Mouse (Mus musculus) thymus, postnatal 10 days (tissue): Measurements from ENCODE around the gene Gm21915.
A peak's percentile ranks its signal among the peaks of the same experiment; 100 is the strongest.

Experiments
- DNase-seq, 2 experiments: peaks; one replicate each; pipeline ENCODE4 v3.0.0; 2021; ENCODE audit warnings: low spot score in 2 of 2

Gene Gm21915

GRCm38 (mm10) chr9:40670313-40670712, at the start of gene Gm21915:
Gene Gm21915 (plus strand): TSS chr9:40670613.
- DNase-seq = no peak

DNA sequence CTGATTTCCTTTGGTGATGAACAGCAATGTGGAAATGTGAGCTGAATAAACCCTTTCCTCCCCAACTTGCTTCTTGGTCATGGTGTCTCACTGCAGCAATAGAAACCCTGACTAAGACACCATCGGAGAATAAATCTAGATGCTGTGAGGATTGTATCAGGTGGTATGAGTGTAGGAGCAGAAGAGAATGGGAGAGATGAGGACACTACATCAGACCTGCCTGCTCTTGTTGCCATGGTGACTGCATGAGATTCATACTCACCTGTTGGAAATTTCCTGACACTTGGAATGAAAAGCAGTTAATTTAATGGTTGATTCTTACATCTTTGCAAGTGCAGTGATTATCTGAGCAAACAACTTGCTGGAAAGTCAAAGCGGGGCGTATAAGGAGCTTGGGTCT, 48.1 kb upstream of the Gm21915 start:
- no peak for DNase-seq

GRCm38 (mm10) chr9:40622793-40623192, 47.6 kb upstream of the Gm21915 start:
- no peak for DNase-seq

GRCm38 (mm10) chr9:40625341-40625740, 45.1 kb upstream of the Gm21915 start:
- DNase-seq = no peak

DNA sequence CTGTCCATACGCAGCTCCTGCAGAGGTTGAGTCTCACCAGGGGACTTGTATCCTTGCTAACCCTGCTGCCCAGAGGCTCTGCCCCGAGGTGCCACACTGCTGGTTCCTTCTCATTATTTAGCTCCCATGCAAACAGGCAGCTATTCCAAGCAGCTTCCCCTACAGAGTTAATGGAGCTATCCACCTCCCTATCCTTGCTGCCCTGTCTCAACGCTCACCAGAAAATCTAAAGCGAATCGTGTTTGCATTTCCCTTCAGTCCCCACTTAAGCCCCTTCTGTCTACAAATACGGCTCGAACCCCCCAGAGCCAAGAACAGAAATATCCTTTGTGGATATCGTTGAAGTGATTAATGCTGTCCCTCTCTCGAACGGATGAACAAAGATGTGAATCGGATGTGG, 43.8 kb upstream of the Gm21915 start:
- no peak for DNase-seq

GRCm38 (mm10) chr9:40627146-40627713, 43.2 kb upstream of the Gm21915 start:
- no peak for DNase-seq

- DNase-seq = peak in 1 of 2 experiments; percentile 10
These were observed 42.0 kb upstream of the Gm21915 start for GRCm38 (mm10) chr9:40628130-40629069.

- no peak for DNase-seq
These were observed 41.0 kb upstream of the Gm21915 start for GRCm38 (mm10) chr9:40629441-40629840.

DNA sequence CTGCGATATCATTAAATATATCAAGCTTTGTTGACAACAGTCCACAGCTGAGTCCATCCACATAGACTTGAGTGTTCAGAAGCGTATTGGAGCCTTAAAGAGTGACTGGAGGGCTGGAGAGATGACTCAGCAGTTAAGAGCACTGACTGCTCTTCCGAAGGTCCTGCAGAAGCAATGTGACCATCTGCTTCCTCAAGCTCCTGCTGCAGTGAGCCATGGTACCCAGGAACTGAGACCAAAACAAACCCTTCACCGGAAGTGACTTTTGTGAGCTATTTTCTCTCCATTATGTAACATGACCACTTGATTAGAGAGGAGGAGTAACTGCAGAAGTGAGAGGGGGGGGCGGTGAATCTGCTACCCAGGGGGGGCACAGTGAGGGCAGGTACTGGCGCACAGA, 39.3 kb upstream of the Gm21915 start:
- no peak for DNase-seq

DNA sequence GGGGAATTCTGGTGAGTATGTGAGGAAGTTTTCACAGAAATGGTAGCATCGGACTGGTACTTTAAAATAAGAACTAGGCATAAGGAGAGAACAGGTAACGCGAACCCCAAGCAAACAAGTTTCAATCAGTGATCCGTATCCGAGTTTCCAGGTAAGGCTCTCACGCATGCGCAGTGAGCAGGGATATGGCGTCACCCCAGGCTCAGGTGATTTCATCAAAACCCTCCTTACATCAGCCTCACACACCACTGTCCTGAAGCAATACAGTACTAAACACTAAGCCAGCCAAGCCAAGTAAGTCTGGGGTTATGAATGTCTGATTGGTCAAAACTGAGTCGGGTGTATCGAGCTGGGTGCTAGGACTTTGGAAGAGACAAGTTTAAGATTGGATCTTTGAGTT, 38.9 kb upstream of the Gm21915 start:
- no peak for DNase-seq

DNA sequence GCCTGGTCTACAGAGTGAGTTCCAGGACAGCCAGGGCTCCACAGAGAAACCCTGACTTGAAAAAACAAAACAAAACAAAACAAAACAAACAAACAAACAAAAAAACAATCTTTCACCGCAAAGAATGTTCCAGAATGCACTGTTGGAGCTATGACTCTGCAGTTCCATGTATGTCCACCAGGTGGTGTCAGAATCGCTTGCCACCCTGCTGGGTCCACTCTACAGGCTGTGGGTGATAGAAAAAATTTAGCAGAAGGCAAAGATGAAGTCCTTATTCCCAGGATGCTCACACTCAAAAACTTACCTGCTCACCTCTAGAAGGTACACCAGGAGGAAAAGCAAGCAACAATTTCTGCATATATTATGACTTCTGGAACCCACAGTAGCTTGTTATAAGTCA, 34.4 kb upstream of the Gm21915 start:
- DNase-seq = peak in 1 of 2 experiments; percentile 50

DNA sequence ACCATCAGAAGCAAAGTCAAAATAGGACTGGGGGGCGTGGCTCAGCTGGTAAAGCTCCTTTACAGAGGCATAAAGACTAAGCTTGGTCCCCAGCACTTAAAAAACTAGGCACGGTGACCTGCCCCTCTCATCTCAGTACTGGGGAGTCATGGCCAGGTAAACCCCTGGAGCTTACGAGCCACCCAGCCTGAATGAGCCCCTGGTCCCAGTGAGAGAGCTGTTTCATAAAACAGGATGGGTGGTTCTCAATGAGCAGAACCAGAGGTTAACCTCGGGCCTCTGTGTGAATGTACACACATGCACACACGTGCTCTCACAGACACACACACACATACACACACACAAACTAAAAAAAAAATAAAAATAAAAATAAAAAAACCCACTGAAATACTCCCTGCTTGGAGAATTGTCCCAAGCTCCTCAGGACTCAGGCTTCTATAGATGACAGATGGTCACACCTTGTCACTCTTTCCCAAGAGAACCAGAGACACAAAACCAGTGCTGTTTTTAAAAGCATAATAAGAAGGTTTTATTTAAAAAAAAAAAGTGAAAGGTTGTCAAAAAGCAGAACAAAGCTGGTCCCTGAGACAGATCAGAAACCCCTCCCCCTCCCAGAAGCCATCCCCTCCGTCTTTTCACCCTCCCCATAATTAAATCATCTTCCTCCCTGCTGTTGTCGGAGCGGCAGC, 32.6 kb upstream of the Gm21915 start:
- no peak for DNase-seq

GRCm38 (mm10) chr9:40638394-40639049, 31.9 kb upstream of the Gm21915 start:
- peak in 1 of 2 experiments; percentile 9 for DNase-seq

GRCm38 (mm10) chr9:40639536-40640187, 30.8 kb upstream of the Gm21915 start:
- no peak for DNase-seq

GRCm38 (mm10) chr9:40641318-40641717, 29.1 kb upstream of the Gm21915 start:
- no peak for DNase-seq

DNA sequence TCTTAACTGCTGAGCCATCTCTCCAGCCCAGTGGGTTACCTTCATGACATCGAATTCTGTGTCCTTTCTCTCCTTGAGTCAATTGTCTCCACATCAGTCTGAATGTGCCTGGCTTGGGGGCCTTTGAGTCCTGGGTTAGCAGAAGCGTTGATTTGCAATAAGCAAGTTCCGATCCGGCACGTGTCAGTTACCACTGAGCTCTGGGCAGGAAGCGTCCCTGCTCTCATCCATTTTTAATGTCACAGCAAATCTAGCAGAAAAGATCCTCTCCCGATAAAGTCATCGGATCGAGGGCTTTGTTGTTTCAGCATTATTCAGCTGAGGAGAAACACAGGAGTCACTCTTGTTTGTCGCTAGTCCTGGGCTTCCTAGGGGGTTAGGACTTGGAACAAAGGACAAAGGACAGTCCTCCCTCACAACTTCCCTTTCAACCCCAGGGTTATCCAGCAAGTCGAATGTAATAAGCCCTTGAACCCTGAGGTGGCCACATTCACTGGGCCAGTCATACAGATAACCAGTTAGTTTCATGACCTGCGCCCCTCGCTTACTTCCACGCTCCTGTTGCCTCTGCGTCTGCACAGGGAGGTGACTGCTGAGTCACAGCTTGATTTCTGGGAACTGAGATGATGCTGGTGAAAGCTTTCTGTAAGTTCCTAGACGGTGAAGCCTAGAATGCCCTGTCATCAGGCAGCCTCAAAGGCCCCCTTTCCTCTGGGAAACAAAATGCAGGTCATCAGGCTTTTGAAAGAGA, 27.8 kb upstream of the Gm21915 start:
- DNase-seq = no peak

DNA sequence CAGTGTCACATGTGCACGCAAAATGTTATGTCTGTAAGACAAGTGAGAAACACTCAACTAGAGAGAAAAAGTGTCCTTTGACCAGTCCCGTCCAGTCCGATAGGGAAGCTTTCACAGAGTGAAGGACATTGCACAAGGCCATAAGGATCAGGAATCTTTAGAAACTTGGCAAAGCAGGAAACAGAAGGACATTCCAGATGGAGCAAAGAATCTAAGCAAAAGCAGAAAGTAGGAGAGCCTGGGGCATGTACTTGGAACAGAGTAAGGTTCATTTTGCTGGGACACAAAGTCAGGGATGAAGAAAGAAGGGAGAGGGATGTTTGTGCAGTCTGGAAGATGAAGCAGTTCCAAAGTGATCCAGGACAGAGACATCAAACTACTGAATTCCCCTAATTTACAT, 21.0 kb upstream of the Gm21915 start:
- DNase-seq = no peak

- no peak for DNase-seq
These were observed 20.4 kb upstream of the Gm21915 start for GRCm38 (mm10) chr9:40649983-40650382.

GRCm38 (mm10) chr9:40651239-40651859, 19.1 kb upstream of the Gm21915 start:
- DNase-seq = no peak

DNA sequence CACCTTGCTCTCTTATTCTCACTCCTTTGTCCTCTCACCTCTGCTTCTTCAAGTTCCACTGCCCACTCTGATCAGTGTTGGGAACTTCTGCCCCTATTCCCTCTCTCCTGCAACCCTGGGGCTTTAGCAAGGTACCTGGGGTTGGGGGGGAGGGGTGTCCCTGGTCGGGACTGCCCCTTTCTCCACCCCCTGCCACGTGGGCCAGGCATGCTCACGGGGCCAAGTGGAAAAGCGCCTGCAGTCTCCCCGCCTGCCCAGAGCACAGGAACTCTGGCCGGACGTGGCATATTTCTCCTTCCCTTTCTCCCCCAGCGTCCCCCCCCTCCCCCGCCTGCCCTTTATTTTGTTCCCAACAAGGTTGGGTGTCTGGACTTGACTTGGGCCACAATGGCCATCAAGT, 17.7 kb upstream of the Gm21915 start:
- no peak for DNase-seq
